Mouse (Mus musculus) gastrocnemius, adult 2 months (tissue): ENCODE measurements around the gene U2af2. TPM values are rescaled to one million over a fixed set of nuclear protein-coding genes. Genes with fewer than 3 reads are reported as not detected.

Experiments used
- DNase-seq: peaks from one replicate; pipeline ENCODE4 v3.0.0; 2022
- H3K27ac ChIP-seq: fragments of 200-600 bp; 2 replicates; pipeline ENCODE4 v1.8.1; 2022; ENCODE audit warnings: mild to moderate bottlenecking
- H3K4me3 ChIP-seq: fragments of 200-600 bp; 2 replicates; pipeline ENCODE4 v1.8.1; 2022; ENCODE audit warnings: mild to moderate bottlenecking, moderate library complexity
- CTCF ChIP-seq: fragments of 200-600 bp; IDR thresholded peaks from 2 replicates; pipeline ENCODE4 v1.8.1; 2022; ENCODE audit warnings: antibody characterized with exemption, mild to moderate bottlenecking, moderate library complexity
- intact Hi-C: fragments of 180-260 bp; cut with DNase I; formaldehyde crosslinking; loops from one replicate; pipeline ENCODE4 v1.15.1; 2025
- microRNA-seq: library from miRNA; unstranded; fragments of <30 nt; microRNA quantifications from one replicate; pipeline ENCODE4 v1.2.0, GENCODE M21; 2021
- total RNA-seq, 2 experiments: library from RNA; stranded (reverse); gene quantifications; 2 replicates each; pipeline ENCODE4 v1.2.3; 2021

The U2af2 gene
- total RNA-seq, 2 experiments from 2014 or later: 50.0 to 51.0 TPM

DNA sequence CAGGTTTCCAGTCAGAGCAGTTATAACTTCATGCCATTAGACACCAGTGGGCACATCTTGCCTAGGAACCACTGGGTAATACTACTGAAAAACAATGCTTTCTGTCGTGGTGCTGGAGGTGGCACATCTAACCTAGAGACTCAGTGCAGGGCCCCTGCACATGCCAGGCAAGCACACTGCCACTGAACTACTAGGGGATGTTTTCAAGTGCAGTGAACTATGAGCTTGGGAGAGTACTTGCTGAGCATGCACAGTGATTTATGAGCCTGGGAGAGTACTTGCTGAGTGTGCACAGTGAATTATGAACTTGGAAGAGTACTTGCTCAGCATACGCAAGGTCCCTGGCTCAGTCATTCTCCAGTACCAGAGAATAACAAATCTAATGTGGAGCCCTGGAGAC is 40.6 kb downstream of the U2af2 start:
- no peak overlapping the region for H3K4me3 ChIP-seq
- no peak for TF ChIP-seq CTCF
- intact Hi-C loops: no loop called here
- DNase-seq: no peak
- H3K27ac ChIP-seq: no peak overlapping the region

DNA sequence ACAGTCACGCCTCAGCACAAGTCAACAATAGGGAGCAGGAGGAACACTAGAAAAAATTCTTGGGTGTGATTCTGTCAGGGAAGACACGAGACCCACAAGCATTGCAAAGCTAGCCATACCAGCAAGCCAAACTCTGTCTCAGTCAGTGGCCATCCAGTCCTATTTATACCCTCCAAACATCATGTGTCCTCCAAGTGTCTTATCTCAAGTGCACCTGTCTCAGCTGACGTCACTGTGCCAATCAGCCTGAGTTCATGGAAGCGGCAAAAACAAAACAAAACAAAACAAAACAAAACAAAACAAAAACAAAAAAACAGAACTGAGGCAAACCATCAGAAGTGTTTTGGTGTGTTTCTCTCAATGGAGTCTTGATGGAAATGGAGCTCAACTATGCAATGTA is 46.3 kb downstream of the U2af2 start:
- DNase-seq: no peak
- no peak overlapping the region for H3K4me3 ChIP-seq
- TF ChIP-seq CTCF: no peak
- intact Hi-C loops: no loop called here
- H3K27ac ChIP-seq: no peak overlapping the region; the same call in 1 of the 2 replicates

DNA sequence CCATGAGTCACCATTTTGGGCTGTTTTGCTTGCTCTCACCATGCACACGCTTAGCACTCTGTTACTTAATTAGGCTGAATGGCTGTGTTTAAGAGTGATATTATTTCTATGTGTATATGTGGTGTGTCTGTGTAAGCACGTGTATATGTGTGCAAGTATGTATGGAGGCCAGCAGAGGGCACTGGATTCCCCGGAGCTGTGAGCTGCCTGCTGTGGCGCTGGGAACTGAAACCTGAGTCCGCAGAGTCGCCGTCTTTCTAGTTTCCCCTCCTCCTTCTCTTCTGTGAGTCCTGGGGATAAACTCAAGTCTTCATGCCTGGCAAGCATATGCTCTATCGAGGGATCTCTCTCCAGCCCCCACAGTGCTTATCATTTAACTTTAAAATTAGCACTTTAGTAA is 47.4 kb downstream of the U2af2 start:
- Histone ChIP-seq H3K27ac (no peak overlapping the region), H3K4me3 (no peak overlapping the region)
- no peak for TF ChIP-seq CTCF
- no peak for DNase-seq
- intact Hi-C loops: no loop called here

DNA sequence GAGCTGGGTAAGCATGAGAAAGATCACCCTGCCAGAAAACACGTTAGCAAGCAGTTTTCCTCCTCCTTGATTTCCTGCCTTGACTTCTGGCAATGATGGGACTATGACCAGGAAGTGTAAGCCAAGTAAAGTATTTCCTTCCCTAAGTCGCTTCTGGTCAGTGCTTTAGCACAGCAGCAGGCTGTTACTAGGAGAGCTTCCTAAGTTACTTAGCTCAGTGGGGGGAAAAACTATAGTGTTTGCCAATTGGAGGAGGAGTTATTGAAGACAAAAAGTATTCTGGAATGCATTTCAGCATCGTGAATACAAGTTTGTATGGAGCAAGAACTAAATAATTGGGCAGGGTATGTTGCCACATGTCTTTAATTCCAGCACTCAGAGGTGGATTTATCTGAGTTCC is 50.8 kb downstream of the U2af2 start:
- Histone ChIP-seq H3K27ac (no peak overlapping the region), H3K4me3 (no peak overlapping the region)
- intact Hi-C loops: no loop called here
- TF ChIP-seq CTCF: no peak
- DNase-seq: no peak

DNA sequence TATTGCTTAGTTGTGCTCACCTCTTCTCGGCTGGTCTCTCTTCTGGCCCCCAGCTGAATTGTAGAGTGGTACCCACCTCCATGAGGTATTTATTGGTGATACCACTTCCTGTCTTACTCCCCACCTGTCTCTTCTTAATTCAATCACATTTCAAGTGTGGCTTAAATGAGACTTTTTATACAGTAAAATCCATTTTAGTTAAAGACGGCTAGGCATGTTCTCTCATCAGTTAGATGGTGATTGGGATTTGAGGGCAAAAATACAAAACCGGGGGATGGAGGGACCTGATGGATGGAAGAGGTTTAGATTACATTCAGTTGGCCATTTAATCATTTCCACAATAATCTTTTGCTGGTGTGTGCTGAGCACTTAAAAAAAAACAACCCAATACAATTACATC is 54.9 kb downstream of the U2af2 start, which contains the start of gene Rfpl4:
Gene Rfpl4, minus strand, starts transcription at position 101 of the 400 bp plus-strand sequence.
- Histone ChIP-seq H3K4me3 (no peak within 1 kb of the TSS), H3K27ac (no peak within 1 kb of the TSS)
- no peak for TF ChIP-seq CTCF
- intact Hi-C loops: no loop called here
- DNase-seq: no peak

DNA sequence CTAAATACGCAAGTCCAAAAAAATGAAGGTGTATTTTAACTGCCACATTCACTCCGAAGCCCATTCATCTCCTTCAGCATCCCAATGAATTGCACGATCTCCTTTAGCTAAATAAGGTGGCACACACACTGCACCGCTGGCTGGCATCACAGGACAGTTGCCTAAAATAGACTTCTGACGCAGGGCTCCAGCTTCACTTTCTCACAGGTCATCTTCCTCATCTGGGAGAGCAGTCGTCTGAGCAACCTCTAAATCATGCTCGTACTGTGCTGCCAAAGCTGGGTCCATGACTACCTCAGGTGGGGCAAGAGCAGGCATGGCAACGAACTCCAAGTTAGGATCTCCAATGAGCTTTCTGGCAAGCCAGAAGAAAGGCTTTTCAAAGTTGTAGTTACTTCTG is 63.1 kb downstream of the U2af2 start:
- intact Hi-C loops: loop anchor here (2.0 kb wide), 1 partner anchor 44 kb away; the partner anchor contains the start of gene Epn1
- peak overlapping the region; percentile 71 for H3K4me3 ChIP-seq
- peak; percentile 53 for DNase-seq

DNA sequence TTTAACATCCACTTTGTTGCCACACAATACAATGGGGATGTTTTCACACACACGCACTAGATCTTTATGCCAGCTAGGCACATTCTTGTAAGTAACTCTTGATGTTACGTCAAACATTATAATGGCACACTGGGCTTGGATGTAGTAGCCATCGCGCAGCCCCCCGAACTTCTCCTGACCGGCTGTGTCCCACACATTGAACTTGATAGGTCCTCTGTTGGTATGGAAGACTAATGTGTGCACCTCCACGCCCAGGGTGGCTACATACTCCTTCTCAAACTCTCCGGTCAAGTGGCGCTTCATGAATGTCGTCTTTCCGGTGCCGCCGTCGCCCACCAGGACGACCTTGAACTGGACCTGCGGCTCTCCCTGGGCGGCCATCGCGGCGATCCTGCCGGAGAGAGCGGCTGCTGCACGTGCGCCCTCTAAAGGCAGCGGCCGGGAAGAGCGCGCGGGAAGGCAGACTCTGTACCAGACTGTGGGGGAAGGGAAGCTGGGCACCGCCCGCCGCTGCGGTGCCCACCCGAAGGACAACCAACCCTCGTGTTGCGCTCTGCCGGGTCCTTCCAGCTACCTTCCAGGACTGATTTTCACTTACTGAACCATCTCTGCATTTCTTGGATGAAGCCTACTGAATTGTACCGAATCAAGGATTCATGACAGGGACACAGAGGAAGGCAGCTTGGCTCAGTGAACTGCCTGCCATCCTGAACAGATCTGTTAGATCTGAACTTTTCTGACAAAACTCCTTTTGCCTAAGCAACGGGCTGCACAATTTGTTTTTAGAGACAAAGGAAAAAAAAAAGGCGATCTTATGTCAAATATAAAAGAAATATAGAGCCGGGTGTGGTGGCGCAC is 63.8 kb downstream of the U2af2 start, which contains the start of gene Rasl2-9:
Gene Rasl2-9, minus strand, starts transcription at position 402 of the 858 bp plus-strand sequence.
- Histone ChIP-seq H3K27ac (peak within 1 kb of the TSS; percentile 81), H3K4me3 (peak within 1 kb of the TSS; percentile 71)
- TF ChIP-seq CTCF: peak; percentile 85
- intact Hi-C loops: loop anchor here (2.0 kb wide), 1 partner anchor 45 kb away; the partner anchor contains the start of gene Epn1
- peak; percentile 86 for DNase-seq

More for the DNA sequence above, 63.1 kb downstream of the U2af2 start:
- H3K27ac ChIP-seq: peak overlapping the region; percentile 81
- TF ChIP-seq CTCF: no peak

Small RNA genes lying within 50 kb of the gene (microRNA-seq; reads per million reads assigned to microRNA genes)
- not detected for gene Gm26217

Other genes starting within 250 kb of the U2af2 start
- 10 to 100 TPM; 76.4 to 82.7 TPM for gene Ube2s, start 249.6 kb upstream of the U2af2 start, total RNA-seq
- not detected for gene Shisa7, start 217.4 kb upstream of the U2af2 start, total RNA-seq
- gene Isoc2b, start 191.9 kb upstream of the U2af2 start, total RNA-seq: 1 to 10 TPM; 3.9 TPM
- gene Isoc2a, start 185.0 kb upstream of the U2af2 start, total RNA-seq: 10 to 100 TPM; 26.4 to 33.5 TPM
- gene Gm36210, start 155.6 kb upstream of the U2af2 start, total RNA-seq: under 1 TPM; 0.17 to 0.38 TPM
- gene Zfp628, start 146.9 kb upstream of the U2af2 start, total RNA-seq: 10 to 100 TPM in 1 of 2 experiments, 1 to 10 TPM in 1; 8.5 to 10.7 TPM
- gene Nat14, start 140.1 kb upstream of the U2af2 start, total RNA-seq: 1 to 10 TPM; 2.7 to 5.9 TPM
- 1 to 10 TPM; 4.3 to 8.7 TPM for gene Ssc5d, start 136.4 kb upstream of the U2af2 start, total RNA-seq
- gene Sbk2, start 97.7 kb upstream of the U2af2 start, total RNA-seq: 10 to 100 TPM; 36.7 to 77.0 TPM
- gene Sbk3, start 91.0 kb upstream of the U2af2 start, total RNA-seq: 1 to 10 TPM in 1 of 2 experiments, under 1 TPM in 1; 0.46 to 5.2 TPM
- gene Zfp579, start 66.0 kb upstream of the U2af2 start, total RNA-seq: 1 to 10 TPM; 8.8 to 9.5 TPM
- 10 to 100 TPM in 1 of 2 experiments, 1 to 10 TPM in 1; 6.5 to 10.4 TPM for gene Zfp524, start 47.7 kb upstream of the U2af2 start, total RNA-seq
- gene Fiz1, start 47.4 kb upstream of the U2af2 start, total RNA-seq: 10 to 100 TPM; 23.2 to 23.3 TPM
- gene Gm44973, start 46.6 kb upstream of the U2af2 start, total RNA-seq: not detected
- 10 to 100 TPM; 12.9 to 15.6 TPM for gene Zfp865, start 41.8 kb upstream of the U2af2 start, total RNA-seq
- not detected for gene Ccdc106, start 41.6 kb upstream of the U2af2 start, total RNA-seq
- gene 4632433K11Rik, start 28.0 kb upstream of the U2af2 start, total RNA-seq: not detected
- gene Zfp784, start 23.7 kb upstream of the U2af2 start, total RNA-seq: 1 to 10 TPM; 2.8 to 3.9 TPM
- gene Zfp580, start 10.6 kb upstream of the U2af2 start, total RNA-seq: 1 to 10 TPM; 3.0 to 4.1 TPM
- gene Epn1, start 18.1 kb downstream of the U2af2 start, total RNA-seq: 100 to 1,000 TPM; 165 to 171 TPM
- gene Rfpl4, start 54.8 kb downstream of the U2af2 start, total RNA-seq: not detected
- 1 to 10 TPM; 1.4 to 2.9 TPM for gene Rasl2-9, start 63.8 kb downstream of the U2af2 start, total RNA-seq
- gene Vmn1r55, start 87.5 kb downstream of the U2af2 start, total RNA-seq: not detected
- gene Vmn1r56, start 134.6 kb downstream of the U2af2 start, total RNA-seq: not detected
- gene Vmn1r57, start 156.3 kb downstream of the U2af2 start, total RNA-seq: not detected